Mouse (Mus musculus) liver (tissue): ENCODE data around the gene Ccs.
"Not testable (repeated sequence)": the region's sequence is repeated elsewhere in the genome, so short reads cannot be mapped to it uniquely, and the experiment has no call there.

ENCODE experiments used
- DNase-seq: peaks from one replicate; pipeline ENCODE4 v3.0.0-alpha.2; 2020; ENCODE audit warnings: mixed read lengths

Gene Ccs

GRCm38 (mm10) chr19:4833977-4834376, 5.2 kb downstream of the Ccs start:
- DNase-seq = no peak

- no peak for DNase-seq
Measured at GRCm38 (mm10) chr19:4829156-4829555, 10.0 kb downstream of the Ccs start.

GRCm38 (mm10) chr19:4828444-4829114, 10.6 kb downstream of the Ccs start:
- peak; percentile 52 for DNase-seq

GRCm38 (mm10) chr19:4820678-4821303, 18.3 kb downstream of the Ccs start:
- DNase-seq = peak; percentile 35

GRCm38 (mm10) chr19:4817182-4817835, 21.8 kb downstream of the Ccs start:
- DNase-seq = no peak

GRCm38 (mm10) chr19:4813015-4813414, 26.1 kb downstream of the Ccs start:
- peak; percentile 64 for DNase-seq

- not testable (repeated sequence) for DNase-seq
Measured at GRCm38 (mm10) chr19:4812334-4812949, 26.7 kb downstream of the Ccs start.

- DNase-seq = no peak
Measured at GRCm38 (mm10) chr19:4811909-4812242, 27.3 kb downstream of the Ccs start.

GRCm38 (mm10) chr19:4811063-4811908, 27.8 kb downstream of the Ccs start, which contains the start of the genes Gm21992 and Rbm14:
Gene Gm21992, minus strand, starts transcription at chr19:4811612.
Gene Rbm14, minus strand, starts transcription at chr19:4811634.
- peak; percentile 98 for DNase-seq

- DNase-seq = no peak
Measured at GRCm38 (mm10) chr19:4810746-4811062, 28.4 kb downstream of the Ccs start.

GRCm38 (mm10) chr19:4810309-4810708, 28.8 kb downstream of the Ccs start:
- no peak for DNase-seq

- DNase-seq = no peak
Measured at GRCm38 (mm10) chr19:4803283-4803682, 35.8 kb downstream of the Ccs start.

- DNase-seq = no peak
Measured at GRCm38 (mm10) chr19:4802691-4803091, 36.4 kb downstream of the Ccs start.

GRCm38 (mm10) chr19:4799083-4799482, 40.0 kb downstream of the Ccs start:
- DNase-seq = no peak

GRCm38 (mm10) chr19:4797846-4798245, 41.3 kb downstream of the Ccs start:
- DNase-seq = no peak

GRCm38 (mm10) chr19:4795929-4796328, 43.2 kb downstream of the Ccs start:
- DNase-seq = no peak

GRCm38 (mm10) chr19:4793831-4794422, 45.2 kb downstream of the Ccs start, which contains the start of gene Rbm4:
Gene Rbm4, minus strand, starts transcription at chr19:4793901.
- peak; percentile 95 for DNase-seq

GRCm38 (mm10) chr19:4793281-4793830, 45.8 kb downstream of the Ccs start:
- DNase-seq = peak; percentile 64

- DNase-seq = no peak
Measured at GRCm38 (mm10) chr19:4786313-4786712, 52.8 kb downstream of the Ccs start.

GRCm38 (mm10) chr19:4785206-4785605, 53.9 kb downstream of the Ccs start:
- no peak for DNase-seq

- no peak for DNase-seq
Measured at GRCm38 (mm10) chr19:4782891-4783290, 56.2 kb downstream of the Ccs start.
